Mouse (Mus musculus) forebrain, embryonic 16.5 days (tissue): ENCODE data around the gene Dtd1. TPM values are rescaled to one million over a fixed set of nuclear protein-coding genes. Genes with fewer than 3 reads are reported as not detected.

ENCODE experiments used
- ATAC-seq: fragments of 200-750 bp; cut with Nextera tagmentation; 2 replicates; pipeline ENCODE4 v1.8.0; 2017; ENCODE audit warnings: mild to moderate bottlenecking, moderate library complexity
- H3K27ac ChIP-seq: fragments of 300-500 bp; sonication (generic); 2 replicates; pipeline ENCODE4 v1.5.1; 2014; ENCODE audit warnings: low read length, control low read depth
- H3K27me3 ChIP-seq: fragments of 300-500 bp; sonication (generic); replicated peaks from 2 replicates; pipeline ENCODE4 v1.6.1; 2014; ENCODE audit warnings: low read length; ENCODE audit not compliant: control insufficient read depth, insufficient read depth
- H3K36me3 ChIP-seq: fragments of 300-500 bp; sonication (generic); 2 replicates; pipeline ENCODE4 v1.6.1; 2014; ENCODE audit not compliant: control insufficient read depth, insufficient read depth
- H3K4me1 ChIP-seq: fragments of 300-500 bp; sonication (generic); replicated peaks from 2 replicates; pipeline ENCODE4 v1.6.1; 2014; ENCODE audit warnings: low read length; ENCODE audit not compliant: control insufficient read depth, insufficient read depth
- H3K4me2 ChIP-seq: fragments of 300-500 bp; sonication (generic); 2 replicates; pipeline ENCODE4 v1.6.1; 2014; ENCODE audit warnings: mild to moderate bottlenecking, low read length, control low read depth
- H3K4me3 ChIP-seq: fragments of 300-500 bp; sonication (generic); replicated peaks from 2 replicates; pipeline ENCODE4 v1.5.1; 2014; ENCODE audit warnings: mild to moderate bottlenecking, low read length, control low read depth
- H3K9ac ChIP-seq: fragments of 300-500 bp; sonication (generic); replicated peaks from 2 replicates; pipeline ENCODE4 v1.6.1; 2014; ENCODE audit warnings: low read depth, low read length, control low read depth
- H3K9me3 ChIP-seq: fragments of 300-500 bp; sonication (generic); 2 replicates; pipeline ENCODE4 v1.6.1; 2016; ENCODE audit warnings: low read length; ENCODE audit not compliant: control insufficient read depth
- WGBS: fragments of 180-500 bp; shearing (Covaris S2); extraction: QIAGEN DNeasy Blood & Tissue Kit; methylation state at CpG from one replicate; pipeline ENCODE4 v1.1.7; 2014; 5-methylcytosine and 5-hydroxymethylcytosine counted together
- polyA plus RNA-seq: library from polyadenylated mRNA; unstranded; fragments of >200 nt; fragmentation: Nextera tagmentation; extraction: Ambion mirVana; gene quantifications from 2 replicates; pipeline ENCODE4 v1.2.1, GENCODE M21; 2015

Gene Dtd1
- polyA plus RNA-seq, 1 experiment from 2014 or later = 80.4 TPM

DNA sequence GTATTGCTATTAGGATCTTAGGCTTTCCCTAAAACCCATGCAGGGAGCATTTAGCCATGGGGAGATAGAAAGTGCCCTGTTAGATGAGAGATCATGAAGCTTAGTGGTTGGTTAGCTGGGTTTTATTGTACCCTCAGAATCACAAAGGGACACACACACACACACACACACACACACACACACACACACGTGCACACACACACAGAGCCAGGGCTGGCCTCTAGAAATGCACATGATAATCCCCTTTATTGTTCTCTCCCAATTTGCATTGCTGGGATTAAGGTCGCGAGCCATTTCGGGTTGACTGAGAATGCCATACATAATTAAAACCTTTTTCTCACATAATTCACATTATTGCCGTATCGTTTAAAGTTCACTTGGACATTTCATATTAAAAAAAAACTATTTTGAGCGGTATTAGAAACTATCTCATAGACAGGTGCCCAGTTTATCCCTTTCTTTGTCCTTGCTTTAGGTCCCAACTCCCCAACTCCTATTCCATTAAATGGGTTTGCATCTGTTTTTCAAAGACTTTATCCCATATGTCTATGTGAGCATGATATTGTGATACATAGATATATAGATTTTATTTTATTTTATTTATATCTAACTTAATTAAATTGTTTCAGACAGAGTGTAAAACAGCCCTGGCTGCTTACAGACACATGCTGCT, 164.6 kb downstream of the Dtd1 start:
- no peak overlapping the region for H3K4me3 ChIP-seq
- H3K4me2 ChIP-seq = no peak overlapping the region
- no peak overlapping the region for H3K9ac ChIP-seq
- no peak for ATAC-seq
- H3K27me3 ChIP-seq = no peaks in the 10 kb centered on the region
- no peaks in the 10 kb centered on the region for H3K4me1 ChIP-seq
- 27% methylated on average over 7 of the region's 7 CpGs for WGBS
- H3K27ac ChIP-seq = no peak overlapping the region
- H3K36me3 ChIP-seq = no peaks in the 10 kb centered on the region
- no peaks in the 10 kb centered on the region; the same call in 1 of the 2 replicates for H3K9me3 ChIP-seq

GRCm38 (mm10) chr2:144765219-144765618, 165.5 kb downstream of the Dtd1 start:
- no peak overlapping the region for H3K27ac ChIP-seq
- no peaks in the 10 kb centered on the region for H3K27me3 ChIP-seq
- 85% methylated on average over 5 of the region's 5 CpGs for WGBS
- no peak overlapping the region for H3K4me3 ChIP-seq
- ATAC-seq = no peak
- no peaks in the 10 kb centered on the region for H3K36me3 ChIP-seq
- H3K4me1 ChIP-seq = no peaks in the 10 kb centered on the region
- H3K9me3 ChIP-seq = no peaks in the 10 kb centered on the region; the same call in 1 of the 2 replicates
- no peak overlapping the region for H3K4me2 ChIP-seq
- H3K9ac ChIP-seq = no peak overlapping the region

- Histone ChIP-seq H3K9me3 (no peaks in the 10 kb centered on the region; the same call in 1 of the 2 replicates), H3K27ac (no peak overlapping the region), H3K4me1 (no peaks in the 10 kb centered on the region), H3K27me3 (no peaks in the 10 kb centered on the region), H3K4me2 (no peak overlapping the region), H3K9ac (no peak overlapping the region), H3K36me3 (no peaks in the 10 kb centered on the region), H3K4me3 (no peak overlapping the region)
- 82% methylated on average over 3 of the region's 3 CpGs for WGBS
- no peak for ATAC-seq
Measured at GRCm38 (mm10) chr2:144768375-144769117, 168.8 kb downstream of the Dtd1 start.

GRCm38 (mm10) chr2:144769118-144769496, 169.4 kb downstream of the Dtd1 start:
- H3K27ac ChIP-seq = no peak overlapping the region
- ATAC-seq = no peak
- WGBS = 100% methylated on average over 2 of the region's 2 CpGs

DNA sequence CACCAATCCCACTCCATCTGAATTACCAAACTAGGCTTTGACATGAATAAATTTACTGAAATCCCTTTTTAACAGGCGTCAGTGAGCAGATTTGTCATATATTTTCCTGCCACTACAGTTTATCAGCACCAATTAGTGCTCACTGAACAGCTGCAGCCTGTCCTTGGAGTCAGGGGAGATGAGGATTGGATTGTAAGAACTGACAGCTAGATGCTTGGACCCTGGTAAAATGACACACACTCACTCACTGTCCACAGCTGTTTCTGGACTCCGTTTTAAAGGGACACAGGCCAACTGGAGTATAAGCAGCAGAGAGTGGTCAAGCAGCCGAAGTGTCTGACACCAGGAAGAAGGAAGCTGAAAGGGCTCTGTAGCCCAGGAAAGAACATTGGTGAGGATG, 169.9 kb downstream of the Dtd1 start:
- no peaks in the 10 kb centered on the region for H3K4me1 ChIP-seq
- no peak; the same call in 1 of the 2 replicates for ATAC-seq
- H3K36me3 ChIP-seq = no peaks in the 10 kb centered on the region
- no peaks in the 10 kb centered on the region for H3K27me3 ChIP-seq
- no peak overlapping the region for H3K9ac ChIP-seq
- no peaks in the 10 kb centered on the region; the same call in 1 of the 2 replicates for H3K9me3 ChIP-seq
- H3K4me2 ChIP-seq = no peak overlapping the region
- no peak overlapping the region for H3K4me3 ChIP-seq
- H3K27ac ChIP-seq = no peak overlapping the region
- WGBS = 46% methylated on average over 3 of the region's 3 CpGs

More at GRCm38 (mm10) chr2:144769118-144769496, 169.4 kb downstream of the Dtd1 start:
- no peaks in the 10 kb centered on the region for H3K27me3 ChIP-seq
- no peak overlapping the region for H3K4me3 ChIP-seq
- H3K9ac ChIP-seq = no peak overlapping the region
- no peaks in the 10 kb centered on the region for H3K36me3 ChIP-seq
- H3K4me1 ChIP-seq = no peaks in the 10 kb centered on the region
- H3K4me2 ChIP-seq = no peak overlapping the region
- no peaks in the 10 kb centered on the region; the same call in 1 of the 2 replicates for H3K9me3 ChIP-seq

- ATAC-seq = no peak
- 84% methylated on average over 7 of the region's 7 CpGs for WGBS
- no peaks in the 10 kb centered on the region for H3K27me3 ChIP-seq
- no peaks in the 10 kb centered on the region; the same call in 1 of the 2 replicates for H3K9me3 ChIP-seq
- H3K4me2 ChIP-seq = no peak overlapping the region
- no peak overlapping the region for H3K4me3 ChIP-seq
- no peak overlapping the region for H3K9ac ChIP-seq
- no peak overlapping the region for H3K27ac ChIP-seq
- no peaks in the 10 kb centered on the region for H3K36me3 ChIP-seq
- H3K4me1 ChIP-seq = no peaks in the 10 kb centered on the region
Measured at GRCm38 (mm10) chr2:144770452-144770941, 170.8 kb downstream of the Dtd1 start.

GRCm38 (mm10) chr2:144771841-144772240, 172.1 kb downstream of the Dtd1 start:
- Histone ChIP-seq H3K4me3 (no peak overlapping the region), H3K27ac (no peak overlapping the region), H3K9me3 (no peaks in the 10 kb centered on the region), H3K4me1 (no peaks in the 10 kb centered on the region), H3K4me2 (no peak overlapping the region), H3K9ac (no peak overlapping the region), H3K27me3 (no peaks in the 10 kb centered on the region), H3K36me3 (no peaks in the 10 kb centered on the region)
- no peak for ATAC-seq
- WGBS = 92% methylated on average over 4 of the region's 4 CpGs

DNA sequence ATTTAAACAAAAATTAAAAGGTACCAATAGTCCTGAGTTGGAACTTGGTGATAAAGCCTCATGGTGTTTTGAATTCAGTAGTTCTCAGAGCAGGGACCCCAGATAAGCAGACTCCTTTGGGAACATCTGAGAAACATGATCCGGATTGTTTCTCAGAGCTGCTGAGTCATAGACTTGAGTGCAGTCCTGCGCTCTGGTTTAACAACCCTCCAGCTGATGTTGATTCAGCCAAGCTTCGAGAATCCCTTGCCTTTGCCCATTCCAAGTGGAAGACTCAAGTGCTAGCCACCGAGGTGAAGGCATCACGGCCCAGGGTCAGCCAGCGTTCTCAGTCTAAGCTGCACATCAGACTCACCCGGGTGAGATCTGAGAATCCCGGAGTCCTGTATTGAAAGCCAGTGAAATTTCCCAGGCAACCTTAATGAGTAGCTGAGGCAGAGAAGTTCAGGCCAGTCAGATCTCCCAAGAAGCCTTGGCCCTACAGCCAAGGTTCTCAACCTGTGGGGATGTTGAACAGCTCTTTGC, 175.0 kb downstream of the Dtd1 start:
- Histone ChIP-seq H3K4me1 (no peaks in the 10 kb centered on the region), H3K36me3 (no peaks in the 10 kb centered on the region), H3K27ac (no peak overlapping the region), H3K9me3 (no peaks in the 10 kb centered on the region), H3K27me3 (no peaks in the 10 kb centered on the region), H3K9ac (no peak overlapping the region), H3K4me3 (no peak overlapping the region), H3K4me2 (no peak overlapping the region)
- WGBS = 91% methylated on average over 8 of the region's 8 CpGs
- ATAC-seq = no peak

DNA sequence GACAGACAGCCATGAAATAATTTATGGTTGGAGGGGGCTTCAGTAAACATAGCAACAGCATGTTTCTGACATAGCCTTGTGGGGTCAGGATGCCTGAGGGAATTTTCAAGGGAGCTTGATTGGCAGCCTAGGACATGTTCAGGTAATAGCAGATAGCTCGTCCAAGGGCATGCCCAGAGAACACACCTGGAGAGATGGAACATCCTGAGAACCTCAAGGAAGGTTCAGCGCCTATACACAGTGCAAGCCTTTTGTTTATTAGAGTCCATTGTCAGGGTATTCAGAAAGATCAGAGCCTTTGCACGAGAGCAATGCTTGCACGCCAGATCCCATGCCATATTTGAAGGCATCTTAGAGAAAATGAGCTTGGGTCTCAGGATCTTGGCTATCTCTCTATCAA, 175.9 kb downstream of the Dtd1 start:
- Histone ChIP-seq H3K27me3 (no peaks in the 10 kb centered on the region), H3K27ac (no peak overlapping the region), H3K36me3 (no peaks in the 10 kb centered on the region), H3K4me3 (no peak overlapping the region), H3K4me1 (no peaks in the 10 kb centered on the region), H3K4me2 (no peak overlapping the region), H3K9ac (no peak overlapping the region), H3K9me3 (no peaks in the 10 kb centered on the region)
- WGBS = 95% methylated on average over 4 of the region's 4 CpGs
- no peak for ATAC-seq
